Mouse (Mus musculus): Measurements from ENCODE around the gene Lipo3.
"Not testable (repeated sequence)": the region's sequence is repeated elsewhere in the genome, so short reads cannot be mapped to it uniquely, and the experiment has no call there.

The Lipo3 gene

DNA sequence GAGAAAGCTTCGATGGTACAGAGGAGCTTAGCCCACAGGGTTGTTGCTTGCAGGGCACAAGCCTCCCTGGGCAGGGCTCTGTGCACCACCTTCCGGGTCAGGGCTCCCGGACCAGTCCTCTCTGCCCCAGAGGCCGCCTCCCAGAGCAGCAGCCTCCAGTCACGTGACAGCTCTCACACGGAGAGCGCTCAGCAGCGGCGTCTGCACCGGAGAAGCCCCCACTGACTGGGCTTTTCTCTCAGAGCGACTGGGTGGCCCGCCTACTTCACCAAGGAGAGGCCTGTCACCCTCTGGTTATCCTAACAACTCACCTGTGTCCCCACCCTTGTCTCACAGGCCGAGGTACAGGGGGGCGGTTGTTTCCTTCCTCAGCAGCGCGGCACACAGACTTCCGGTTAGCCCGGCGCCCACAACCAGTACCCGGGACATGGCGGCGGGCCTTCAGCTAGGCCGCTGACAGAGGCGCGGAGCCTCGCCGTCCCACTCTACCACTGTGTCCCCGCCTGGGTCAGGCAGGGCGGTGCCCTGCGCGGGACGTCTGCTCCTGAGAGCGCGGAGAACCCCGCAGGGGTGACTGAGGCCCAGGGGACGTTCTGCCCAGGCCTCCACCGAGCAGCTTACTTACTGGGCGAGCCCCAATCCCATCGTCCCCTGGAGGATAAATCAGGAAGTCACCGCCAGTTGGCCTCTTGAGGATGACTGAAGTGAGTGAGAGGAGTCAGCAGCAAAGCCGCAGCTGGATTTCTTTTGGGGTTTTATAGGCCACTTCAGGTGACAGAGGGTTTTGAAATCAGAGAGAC lies at the start of gene Lipo3:
Gene Lipo3, minus strand, starts transcription at position 665 of the 800 bp plus-strand sequence.
- POLR2A ChIA-PET: interaction anchor here in 1 of 4 experiments (0.6 kb wide), 1 partner anchor 89 kb away, joined by 3 read pairs; no protein-coding TSS in a partner anchor
- CTCF ChIA-PET: not testable (repeated sequence)

DNA sequence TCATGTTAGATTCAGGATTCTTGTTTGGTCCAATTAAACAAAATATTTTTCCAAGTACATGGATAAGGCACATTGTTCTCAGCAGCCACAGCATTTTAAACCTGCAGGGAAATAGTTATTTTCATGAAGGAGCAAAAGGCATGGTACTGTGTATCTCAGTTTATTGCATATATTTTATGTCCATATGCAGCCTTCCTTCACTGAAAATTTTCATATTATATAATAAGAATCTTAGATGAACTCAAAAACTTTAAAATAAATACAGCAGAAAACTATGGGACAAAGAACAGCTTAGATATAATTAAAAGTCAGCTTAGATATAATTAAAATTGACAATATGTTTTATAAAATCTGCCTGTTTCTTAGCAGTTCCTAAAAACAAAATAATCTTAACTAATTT lies 25.6 kb upstream of the Lipo3 start, which contains the start of gene Lipo1:
Gene Lipo1, minus strand, starts transcription at position 101 of the 400 bp plus-strand sequence.
- POLR2A ChIA-PET, CTCF ChIA-PET: not testable (repeated sequence)

DNA sequence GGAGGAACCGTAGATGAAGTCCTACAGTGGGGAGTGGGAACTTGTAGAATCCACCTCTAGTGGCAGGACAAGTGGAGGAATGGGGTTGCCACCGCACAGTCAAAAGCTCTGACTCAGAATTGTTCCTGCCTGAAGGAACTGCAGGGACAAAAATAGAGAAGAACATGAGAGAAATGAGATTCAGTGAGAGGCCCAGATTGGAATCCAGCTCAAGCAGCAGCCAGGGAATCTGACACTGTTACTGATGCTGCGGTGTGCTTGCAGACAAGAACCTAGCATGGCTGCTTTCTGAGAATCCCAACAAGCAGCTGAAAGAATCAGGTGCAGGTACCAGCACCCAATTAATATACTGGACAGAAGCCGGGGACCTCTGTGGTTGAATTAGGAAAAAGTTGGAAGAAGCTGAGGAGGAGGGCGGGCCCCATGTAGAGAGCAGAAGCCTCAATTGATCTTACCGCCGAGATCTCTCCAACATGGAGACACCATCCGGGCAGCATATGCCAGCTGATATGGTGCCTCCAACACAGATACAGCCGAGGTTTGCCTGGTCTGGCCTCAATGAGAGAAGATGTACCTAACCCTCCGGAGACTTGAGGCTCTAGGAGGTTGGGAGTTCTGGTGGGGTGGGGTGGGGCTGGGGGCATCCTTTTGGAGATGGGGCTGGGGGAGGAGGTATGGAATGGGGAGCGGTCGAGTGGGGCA lies 25.0 kb upstream of the Lipo3 start:
- CTCF ChIA-PET: no interaction called here
- POLR2A ChIA-PET: no interaction called here

DNA sequence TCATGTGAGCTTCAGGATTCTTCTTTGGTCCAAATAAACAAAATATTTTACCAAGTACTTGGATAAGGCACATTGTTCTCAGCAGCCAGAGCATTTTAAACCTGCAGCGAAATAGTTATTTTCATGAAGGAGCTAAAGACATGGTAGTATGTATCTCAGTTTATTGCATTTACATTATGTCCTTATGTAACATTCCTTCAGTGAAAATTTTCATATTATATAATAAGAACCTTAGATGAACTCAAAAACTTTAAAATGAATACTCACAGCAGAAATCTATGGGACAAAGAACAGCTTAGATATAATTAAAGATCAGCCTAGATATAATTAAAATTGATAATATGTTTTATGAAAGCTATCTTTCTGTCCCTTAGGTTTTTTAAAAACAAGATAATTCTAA lies 10.5 kb downstream of the Lipo3 start, which contains the start of gene Lipo2:
Gene Lipo2, minus strand, starts transcription at position 101 of the 400 bp plus-strand sequence.
- CTCF ChIA-PET, POLR2A ChIA-PET: not testable (repeated sequence)

DNA sequence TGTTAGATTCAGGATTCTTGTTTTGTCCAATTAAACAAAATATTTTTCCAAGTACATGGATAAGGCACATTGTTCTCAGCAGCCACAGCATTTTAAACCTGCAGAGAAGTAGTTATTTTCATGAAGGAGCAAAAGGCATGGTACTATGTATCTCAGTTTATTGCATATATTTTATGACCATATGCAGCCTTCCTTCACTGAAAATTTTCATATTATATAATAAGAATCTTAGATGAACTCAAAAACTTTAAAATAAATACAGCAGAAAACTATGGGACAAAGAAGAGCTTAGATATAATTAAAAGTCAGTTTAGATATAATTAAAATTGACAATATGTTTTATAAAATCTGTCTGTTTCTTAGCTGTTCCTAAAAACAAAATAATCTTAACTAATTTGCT lies 136.6 kb downstream of the Lipo3 start, which contains the start of gene Gm8978:
Gene Gm8978, minus strand, starts transcription at position 101 of the 400 bp plus-strand sequence.
- POLR2A ChIA-PET, CTCF ChIA-PET: not testable (repeated sequence)

DNA sequence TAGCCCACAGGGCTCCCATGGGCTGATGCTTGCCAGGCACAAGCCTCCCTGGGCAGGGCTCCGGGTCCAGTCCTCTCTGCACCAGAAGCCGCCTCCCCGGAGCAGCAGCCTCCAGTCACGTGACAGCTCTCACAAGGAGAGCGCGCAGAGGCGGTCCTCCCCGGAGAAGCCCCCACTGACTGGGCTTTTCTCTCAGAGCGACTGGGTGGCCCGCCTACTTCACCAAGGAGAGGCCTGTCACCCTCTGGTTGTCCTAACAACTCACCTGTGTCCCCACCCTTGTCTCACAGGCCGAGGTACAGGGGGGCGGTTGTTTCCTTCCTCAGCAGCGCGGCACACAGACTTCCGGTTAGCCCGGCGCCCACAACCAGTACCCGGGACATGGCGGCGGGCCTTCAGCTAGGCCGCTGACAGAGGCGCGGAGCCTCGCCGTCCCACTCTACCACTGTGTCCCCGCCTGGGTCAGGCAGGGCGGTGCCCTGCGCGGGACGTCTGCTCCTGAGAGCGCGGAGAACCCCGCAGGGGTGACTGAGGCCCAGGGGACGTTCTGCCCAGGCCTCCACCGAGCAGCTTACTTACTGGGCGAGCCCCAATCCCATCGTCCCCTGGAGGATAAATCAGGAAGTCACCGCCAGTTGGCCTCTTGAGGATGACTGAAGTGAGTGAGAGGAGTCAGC lies 172.0 kb downstream of the Lipo3 start:
- POLR2A ChIA-PET, CTCF ChIA-PET: not testable (repeated sequence)

DNA sequence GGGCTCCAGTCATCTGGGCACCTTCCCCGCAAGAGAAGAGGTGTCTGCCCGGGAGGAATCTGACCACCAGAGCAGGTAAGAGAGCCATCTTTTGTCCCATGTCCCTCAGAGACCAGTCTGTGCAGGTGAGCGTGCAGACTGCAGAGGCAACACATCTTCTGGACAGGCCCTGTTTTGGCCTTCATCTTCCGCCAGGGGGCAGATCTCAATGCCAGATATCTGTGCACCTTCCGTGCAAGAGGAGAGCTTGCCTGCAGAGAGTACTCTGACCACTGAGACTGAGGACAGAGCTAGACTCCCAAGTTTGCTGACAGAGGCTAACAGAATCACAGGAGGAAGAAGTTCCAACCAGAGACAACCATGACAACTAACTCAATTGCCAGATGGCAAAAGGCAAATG lies 193.2 kb downstream of the Lipo3 start:
- CTCF ChIA-PET, POLR2A ChIA-PET: not testable (repeated sequence)

DNA sequence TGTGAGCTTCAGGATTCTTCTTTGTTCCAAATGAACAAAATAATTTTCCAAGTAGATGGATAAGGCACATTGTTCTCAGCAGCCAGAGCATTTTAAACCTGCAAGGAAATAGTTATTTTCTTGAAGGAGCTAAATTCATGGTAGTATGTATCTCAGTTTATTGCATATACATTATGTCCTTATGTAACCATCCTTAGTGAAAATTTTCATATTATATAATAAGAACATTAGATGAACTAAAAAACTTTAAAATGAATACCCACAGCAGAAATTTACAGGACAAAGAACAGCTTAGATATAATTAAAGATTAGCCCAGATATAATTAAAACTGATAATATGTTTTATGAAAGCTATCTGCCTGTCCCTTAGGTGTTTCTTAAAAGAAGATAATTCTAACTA lies 244.1 kb downstream of the Lipo3 start, which contains the start of gene Lipo4:
Gene Lipo4, minus strand, starts transcription at position 101 of the 400 bp plus-strand sequence.
- ChIA-PET CTCF (no interaction called here), POLR2A (no interaction called here)

Measured in embryonic stem cell, embryonic (primary cell).